Mouse (Mus musculus): ENCODE measurements at regions not wholly inside any gene's neighbourhood (a gene's known extent, or its start where the extent isn't known, plus 50 kb on each side); places are given as distances from the start of the nearest gene placed in this dataset.
A peak's percentile ranks its signal among the peaks of the same experiment; 100 is the strongest.

DNA sequence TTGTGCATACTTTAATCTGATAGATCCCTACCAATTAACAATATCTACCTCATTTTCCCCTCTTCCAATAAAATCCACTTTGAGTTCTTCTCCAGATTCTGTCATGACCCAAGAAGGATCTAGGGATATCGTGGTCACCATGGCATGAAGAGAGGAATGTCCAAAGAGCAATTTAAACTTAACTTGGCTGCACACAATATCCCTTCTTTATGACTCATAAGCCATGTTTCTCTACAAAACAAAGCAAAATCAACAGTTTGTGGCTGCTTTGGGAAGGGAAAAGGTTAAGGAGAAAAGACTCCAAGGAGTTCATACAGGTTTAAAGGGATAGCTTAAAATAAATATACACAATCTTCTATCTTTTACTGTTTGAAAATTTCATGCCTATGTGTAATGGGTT, 571.8 kb upstream of the Zeb2 start:
- no peak overlapping the region for H3K4me2 ChIP-seq (ENCODE audit: low read length)
- no peak overlapping the region for H3K27ac ChIP-seq (ENCODE audit: low read length)
- no peak overlapping the region for H3K9ac ChIP-seq (replicated peaks; ENCODE audit: low read depth, low read length)
- H3K9me3 ChIP-seq (ENCODE audit: control insufficient read depth, low read length) = no peaks in the 10 kb centered on the region
- H3K36me3 ChIP-seq (ENCODE audit: control insufficient read depth, insufficient read depth) = no peaks in the 10 kb centered on the region
- WGBS = 88% methylated on average over 1 of the region's 1 CpGs
- no peaks in the 10 kb centered on the region for H3K27me3 ChIP-seq (replicated peaks; ENCODE audit: control insufficient read depth, insufficient read depth, low read length)
- no peak overlapping the region for H3K4me3 ChIP-seq (replicated peaks; ENCODE audit: low read length)
- H3K4me1 ChIP-seq (replicated peaks; ENCODE audit: control insufficient read depth, insufficient read depth, low read length) = 0 out of 2 replicates have a peak, but pooled peaks cover 3% of the 10 kb centered on the region
- ATAC-seq = no peak

DNA sequence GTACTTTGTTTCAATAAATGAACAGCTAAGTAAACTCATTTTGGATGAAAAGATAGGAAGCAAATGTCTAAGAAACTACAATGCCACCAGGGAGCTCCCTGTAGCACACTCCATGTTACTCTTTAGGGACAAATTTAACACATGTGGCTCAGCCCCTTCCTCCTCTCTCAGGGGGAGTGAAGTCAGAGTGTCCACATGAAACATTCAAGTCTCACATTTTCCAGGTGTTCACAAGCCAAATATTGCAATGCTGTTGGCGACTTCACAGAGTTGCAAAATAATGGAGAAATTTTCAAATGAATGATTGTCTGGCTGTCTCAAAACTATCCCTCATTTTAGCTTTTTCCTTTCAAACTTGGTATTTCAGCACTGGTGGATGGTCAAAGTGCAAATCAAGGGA, 564.1 kb upstream of the Zeb2 start:
- no peak for ATAC-seq
- peaks cover 6% of the 10 kb centered on the region for H3K4me1 ChIP-seq (replicated peaks; ENCODE audit: control insufficient read depth, insufficient read depth, low read length)
- no peak overlapping the region for H3K4me2 ChIP-seq (ENCODE audit: low read length)
- 93% methylated on average over 1 of the region's 1 CpGs for WGBS
- H3K27me3 ChIP-seq (replicated peaks; ENCODE audit: control insufficient read depth, insufficient read depth, low read length) = no peaks in the 10 kb centered on the region
- no peaks in the 10 kb centered on the region; the same call in 1 of the 2 replicates for H3K9me3 ChIP-seq (ENCODE audit: control insufficient read depth, low read length)
- no peak overlapping the region for H3K9ac ChIP-seq (replicated peaks; ENCODE audit: low read depth, low read length)
- H3K4me3 ChIP-seq (replicated peaks; ENCODE audit: low read length) = no peak overlapping the region
- H3K36me3 ChIP-seq (ENCODE audit: control insufficient read depth, insufficient read depth) = no peaks in the 10 kb centered on the region
- no peak overlapping the region for H3K27ac ChIP-seq (ENCODE audit: low read length)

DNA sequence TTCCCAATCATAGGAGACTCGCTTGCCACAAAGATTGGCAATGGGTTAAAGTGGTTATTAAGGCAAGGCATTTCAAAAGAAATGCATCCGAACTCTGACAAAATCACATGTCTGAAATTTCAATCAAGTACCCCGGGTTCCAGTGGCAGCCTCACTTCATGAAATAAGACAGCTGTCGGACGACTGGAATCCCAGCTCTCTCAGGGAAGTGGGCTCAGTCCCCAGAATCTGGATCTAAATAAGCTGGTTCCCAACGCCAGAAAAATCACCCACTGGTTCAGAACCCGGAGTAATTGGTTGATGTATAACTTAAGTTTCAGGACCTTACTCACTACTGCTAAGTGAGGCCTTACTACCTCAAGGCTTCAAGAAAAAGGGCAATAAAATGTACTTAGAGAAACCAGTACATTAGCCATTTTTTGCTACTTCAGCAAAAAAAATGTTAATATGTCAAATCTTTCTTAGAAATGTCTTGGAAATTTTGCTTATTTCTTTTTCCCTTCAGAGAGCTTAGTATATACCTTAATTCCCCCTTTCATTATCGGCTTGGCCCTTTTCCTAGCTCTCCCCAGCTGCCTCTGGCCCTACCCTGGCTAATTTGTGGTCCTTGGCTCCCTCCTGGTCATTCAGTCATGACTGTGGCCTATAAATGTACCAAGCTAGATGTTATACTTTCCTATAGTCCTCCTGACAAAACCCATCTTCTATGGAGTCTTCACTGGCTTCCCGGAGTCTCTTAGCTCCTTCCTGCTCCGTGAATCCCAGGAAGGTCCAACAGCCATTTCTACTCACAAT, 562.1 kb upstream of the Zeb2 start:
- no peaks in the 10 kb centered on the region; the same call in 1 of the 2 replicates for H3K9me3 ChIP-seq (ENCODE audit: control insufficient read depth, low read length)
- WGBS = 53% methylated on average over 10 of the region's 10 CpGs
- no peak overlapping the region for H3K4me2 ChIP-seq (ENCODE audit: low read length)
- H3K36me3 ChIP-seq (ENCODE audit: control insufficient read depth, insufficient read depth) = no peaks in the 10 kb centered on the region
- no peaks in the 10 kb centered on the region for H3K27me3 ChIP-seq (replicated peaks; ENCODE audit: control insufficient read depth, insufficient read depth, low read length)
- no peak overlapping the region for H3K27ac ChIP-seq (ENCODE audit: low read length)
- peaks cover 6% of the 10 kb centered on the region for H3K4me1 ChIP-seq (replicated peaks; ENCODE audit: control insufficient read depth, insufficient read depth, low read length)
- peak; percentile 28; the same call in 1 of the 2 replicates for ATAC-seq
- no peak overlapping the region for H3K4me3 ChIP-seq (replicated peaks; ENCODE audit: low read length)
- no peak overlapping the region for H3K9ac ChIP-seq (replicated peaks; ENCODE audit: low read depth, low read length)

DNA sequence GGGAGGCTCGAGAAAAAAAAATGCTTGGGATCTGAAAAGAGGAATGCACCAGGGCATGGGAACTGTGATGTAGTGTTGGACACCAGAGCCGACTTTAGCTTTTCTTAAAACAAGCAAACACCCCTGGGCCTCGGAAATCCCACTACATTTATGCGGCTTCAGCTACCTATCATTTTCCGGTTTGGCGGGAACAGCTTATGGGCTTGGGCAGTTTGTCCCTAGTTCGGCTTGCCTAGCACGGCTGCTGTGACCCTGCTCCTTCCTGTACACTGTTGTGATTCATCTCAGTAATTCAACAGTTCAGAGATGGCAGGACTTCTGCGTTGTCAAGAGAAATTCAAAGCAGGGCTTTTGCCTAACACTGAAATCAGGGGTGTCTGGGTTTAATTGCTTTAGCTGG, 561.5 kb upstream of the Zeb2 start:
- H3K27me3 ChIP-seq (replicated peaks; ENCODE audit: control insufficient read depth, insufficient read depth, low read length) = no peaks in the 10 kb centered on the region
- H3K4me2 ChIP-seq (ENCODE audit: low read length) = no peak overlapping the region
- H3K4me3 ChIP-seq (replicated peaks; ENCODE audit: low read length) = no peak overlapping the region
- no peaks in the 10 kb centered on the region; the same call in 1 of the 2 replicates for H3K9me3 ChIP-seq (ENCODE audit: control insufficient read depth, low read length)
- H3K36me3 ChIP-seq (ENCODE audit: control insufficient read depth, insufficient read depth) = no peaks in the 10 kb centered on the region
- ATAC-seq = peak; percentile 43
- H3K4me1 ChIP-seq (replicated peaks; ENCODE audit: control insufficient read depth, insufficient read depth, low read length) = peaks cover 6% of the 10 kb centered on the region
- H3K9ac ChIP-seq (replicated peaks; ENCODE audit: low read depth, low read length) = no peak overlapping the region
- no peak overlapping the region for H3K27ac ChIP-seq (ENCODE audit: low read length)
- 57% methylated on average over 9 of the region's 9 CpGs for WGBS

DNA sequence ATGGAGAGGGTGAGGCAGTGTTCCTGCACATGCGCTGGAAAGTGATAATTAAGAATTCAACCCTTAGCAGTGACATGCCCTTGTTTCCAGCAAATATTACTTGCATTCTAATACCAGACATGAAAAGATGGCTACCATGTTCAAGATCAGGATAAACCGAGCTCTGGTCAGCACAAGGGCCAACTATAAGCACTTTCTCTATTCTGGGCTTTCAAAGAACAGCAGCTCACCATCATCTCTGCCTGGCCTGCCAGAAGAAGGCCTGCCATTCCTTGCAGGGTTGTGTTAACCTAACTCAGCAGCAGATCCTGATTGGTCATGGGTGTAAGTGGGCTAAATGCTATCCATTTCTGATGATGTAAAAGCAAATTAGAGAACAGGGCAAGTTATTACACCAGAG, 558.6 kb upstream of the Zeb2 start:
- ATAC-seq = no peak
- 92% methylated on average over 2 of the region's 2 CpGs for WGBS
- Histone ChIP-seq H3K36me3 (ENCODE audit: control insufficient read depth, insufficient read depth) (no peaks in the 10 kb centered on the region), H3K4me2 (ENCODE audit: low read length) (no peak overlapping the region), H3K27me3 (replicated peaks; ENCODE audit: control insufficient read depth, insufficient read depth, low read length) (no peaks in the 10 kb centered on the region), H3K4me3 (replicated peaks; ENCODE audit: low read length) (no peak overlapping the region), H3K9me3 (ENCODE audit: control insufficient read depth, low read length) (no peaks in the 10 kb centered on the region; the same call in 1 of the 2 replicates), H3K9ac (replicated peaks; ENCODE audit: low read depth, low read length) (no peak overlapping the region), H3K27ac (ENCODE audit: low read length) (no peak overlapping the region), H3K4me1 (replicated peaks; ENCODE audit: control insufficient read depth, insufficient read depth, low read length) (peaks cover 6% of the 10 kb centered on the region)

DNA sequence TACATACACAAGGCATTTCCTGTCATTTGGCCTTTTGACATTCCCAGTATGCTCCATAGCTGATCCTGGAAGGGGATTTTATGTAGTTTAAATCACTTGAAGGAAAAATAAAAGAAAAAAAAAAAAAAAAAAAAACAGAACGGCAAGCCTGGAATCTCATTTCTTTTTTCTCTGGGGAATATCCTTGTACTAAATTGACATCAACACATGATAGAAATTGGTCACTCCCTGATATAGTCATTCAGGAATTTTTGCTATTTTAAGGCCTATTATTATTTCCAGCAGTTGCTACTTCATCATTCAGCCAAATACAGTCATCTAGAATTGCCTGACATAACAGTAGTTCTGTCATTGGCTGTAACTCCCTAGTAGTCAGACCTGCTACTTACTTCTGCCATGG, 538.8 kb upstream of the Zeb2 start:
- Histone ChIP-seq H3K4me3 (replicated peaks; ENCODE audit: low read length) (no peak overlapping the region), H3K4me1 (replicated peaks; ENCODE audit: control insufficient read depth, insufficient read depth, low read length) (no peaks in the 10 kb centered on the region), H3K36me3 (ENCODE audit: control insufficient read depth, insufficient read depth) (no peaks in the 10 kb centered on the region), H3K27ac (ENCODE audit: low read length) (no peak overlapping the region), H3K4me2 (ENCODE audit: low read length) (no peak overlapping the region), H3K27me3 (replicated peaks; ENCODE audit: control insufficient read depth, insufficient read depth, low read length) (no peaks in the 10 kb centered on the region), H3K9ac (replicated peaks; ENCODE audit: low read depth, low read length) (no peak overlapping the region), H3K9me3 (ENCODE audit: control insufficient read depth, low read length) (no peaks in the 10 kb centered on the region)
- no peak for ATAC-seq
- WGBS = 81% methylated on average over 1 of the region's 1 CpGs

DNA sequence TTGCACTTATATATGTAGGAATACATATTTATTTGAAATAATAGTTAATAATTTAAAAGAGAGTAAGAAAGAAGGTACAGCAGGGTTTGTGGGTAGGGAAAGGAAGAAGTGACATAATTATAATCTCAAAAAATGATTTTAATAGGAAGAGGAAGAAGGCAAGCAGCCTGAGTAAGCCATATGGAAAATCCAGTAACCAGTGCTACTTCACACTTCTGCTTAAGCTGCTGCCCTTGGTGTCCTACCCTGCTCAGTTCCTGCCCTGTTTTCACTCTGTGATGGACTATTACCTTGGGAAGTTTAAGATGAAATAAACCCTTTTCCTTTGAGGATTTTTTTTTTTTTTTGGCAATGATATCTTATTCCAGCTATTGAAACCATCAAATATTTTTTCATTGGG, 537.5 kb upstream of the Zeb2 start:
- Histone ChIP-seq H3K27me3 (replicated peaks; ENCODE audit: control insufficient read depth, insufficient read depth, low read length) (no peaks in the 10 kb centered on the region), H3K27ac (ENCODE audit: low read length) (no peak overlapping the region), H3K4me3 (replicated peaks; ENCODE audit: low read length) (no peak overlapping the region), H3K9me3 (ENCODE audit: control insufficient read depth, low read length) (no peaks in the 10 kb centered on the region), H3K9ac (replicated peaks; ENCODE audit: low read depth, low read length) (no peak overlapping the region), H3K4me1 (replicated peaks; ENCODE audit: control insufficient read depth, insufficient read depth, low read length) (no peaks in the 10 kb centered on the region), H3K36me3 (ENCODE audit: control insufficient read depth, insufficient read depth) (no peaks in the 10 kb centered on the region), H3K4me2 (ENCODE audit: low read length) (no peak overlapping the region)
- no peak for ATAC-seq

DNA sequence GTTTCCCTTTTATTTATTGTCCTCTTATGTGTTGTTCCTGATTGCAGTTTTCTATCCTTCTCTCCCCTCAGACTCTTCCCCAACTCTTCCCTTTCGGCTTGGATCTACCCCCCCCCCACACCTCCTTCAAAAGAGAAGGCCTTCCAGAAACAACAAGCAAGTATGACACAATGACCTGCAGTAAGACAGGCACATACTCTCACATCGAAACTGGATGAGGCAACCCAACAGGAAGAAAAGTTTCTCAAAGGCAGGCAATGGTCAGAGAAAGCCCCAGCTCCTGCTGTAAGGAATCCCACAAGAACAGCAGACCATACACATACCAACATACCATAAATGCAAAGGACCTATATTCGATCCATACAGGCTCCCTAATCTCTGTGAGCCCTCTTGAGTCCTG, 535.8 kb upstream of the Zeb2 start:
- H3K4me2 ChIP-seq (ENCODE audit: low read length) = no peak overlapping the region
- H3K27me3 ChIP-seq (replicated peaks; ENCODE audit: control insufficient read depth, insufficient read depth, low read length) = no peaks in the 10 kb centered on the region
- ATAC-seq = no peak
- no peaks in the 10 kb centered on the region for H3K36me3 ChIP-seq (ENCODE audit: control insufficient read depth, insufficient read depth)
- H3K9me3 ChIP-seq (ENCODE audit: control insufficient read depth, low read length) = no peaks in the 10 kb centered on the region
- no peak overlapping the region for H3K4me3 ChIP-seq (replicated peaks; ENCODE audit: low read length)
- H3K4me1 ChIP-seq (replicated peaks; ENCODE audit: control insufficient read depth, insufficient read depth, low read length) = no peaks in the 10 kb centered on the region
- no peak overlapping the region for H3K9ac ChIP-seq (replicated peaks; ENCODE audit: low read depth, low read length)
- no peak overlapping the region for H3K27ac ChIP-seq (ENCODE audit: low read length)
- WGBS = 76% methylated on average over 3 of the region's 3 CpGs

DNA sequence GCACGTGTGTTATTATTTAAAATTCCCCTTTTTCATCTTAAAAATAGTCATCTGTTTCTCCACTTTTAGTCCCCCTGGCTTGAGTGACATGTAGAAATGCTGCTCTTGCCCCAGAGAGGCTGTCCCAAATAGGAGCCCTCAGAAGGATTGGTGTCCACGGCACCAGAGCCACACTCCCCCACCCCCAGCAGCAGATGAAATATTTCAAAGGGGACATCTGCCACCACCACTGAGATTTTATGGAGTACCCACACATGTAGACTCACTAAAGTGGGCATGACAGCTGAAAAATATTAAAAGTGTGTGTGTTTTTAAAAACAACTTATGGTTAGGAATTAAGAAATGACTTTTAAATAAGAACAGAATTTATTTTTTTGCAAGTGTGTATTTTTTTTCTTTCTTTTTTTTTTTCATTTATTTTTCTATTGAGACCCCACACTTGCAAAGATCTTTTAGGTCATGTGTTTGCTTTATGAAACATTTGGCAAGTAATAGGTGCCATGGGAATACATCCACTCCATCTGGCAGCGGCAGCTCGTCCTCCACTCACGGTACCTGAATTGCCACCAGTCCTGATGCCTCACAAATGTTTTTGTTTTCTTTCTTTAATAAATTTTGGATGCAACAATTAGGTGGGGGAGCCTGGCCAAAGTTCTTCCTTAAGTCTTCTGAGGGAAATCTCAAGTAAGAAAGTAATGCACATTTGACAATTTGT, 533.2 kb upstream of the Zeb2 start:
- H3K36me3 ChIP-seq (ENCODE audit: control insufficient read depth, insufficient read depth) = no peaks in the 10 kb centered on the region
- no peak overlapping the region for H3K9ac ChIP-seq (replicated peaks; ENCODE audit: low read depth, low read length)
- H3K27me3 ChIP-seq (replicated peaks; ENCODE audit: control insufficient read depth, insufficient read depth, low read length) = no peaks in the 10 kb centered on the region
- peak; percentile 52; the same call in 1 of the 2 replicates for ATAC-seq
- no peak overlapping the region for H3K4me2 ChIP-seq (ENCODE audit: low read length)
- H3K4me3 ChIP-seq (replicated peaks; ENCODE audit: low read length) = no peak overlapping the region
- H3K9me3 ChIP-seq (ENCODE audit: control insufficient read depth, low read length) = no peaks in the 10 kb centered on the region
- H3K27ac ChIP-seq (ENCODE audit: low read length) = no peak overlapping the region
- no peaks in the 10 kb centered on the region for H3K4me1 ChIP-seq (replicated peaks; ENCODE audit: control insufficient read depth, insufficient read depth, low read length)
- 62% methylated on average over 5 of the region's 5 CpGs for WGBS
